Mouse (Mus musculus) neural tube, embryonic 14.5 days (tissue): ENCODE measurements around the gene Bcl2l11. TPM values are rescaled to one million over a fixed set of nuclear protein-coding genes. Genes with fewer than 3 reads are reported as not detected.
"Not testable (repeated sequence)": the region's sequence is repeated elsewhere in the genome, so short reads cannot be mapped to it uniquely, and the experiment has no call there.

Experiments used
- ATAC-seq: fragments of 200-750 bp; cut with Nextera tagmentation; 2 replicates; pipeline ENCODE4 v1.8.0; 2017; ENCODE audit warnings: low read depth, mild to moderate bottlenecking, moderate TSS enrichment, moderate library complexity
- H3K27ac ChIP-seq: fragments of 300-500 bp; sonication (generic); 2 replicates; pipeline ENCODE4 v1.5.1; 2014; ENCODE audit warnings: low read depth, mild to moderate bottlenecking, control low read depth, low read length, moderate library complexity, mixed read lengths
- H3K27me3 ChIP-seq: fragments of 300-500 bp; sonication (generic); 2 replicates; pipeline ENCODE4 v1.6.1; 2014; ENCODE audit warnings: low read length; ENCODE audit not compliant: control insufficient read depth, insufficient read depth
- H3K36me3 ChIP-seq: fragments of 300-500 bp; sonication (generic); 2 replicates; pipeline ENCODE4 v1.6.1; 2014; ENCODE audit warnings: low read length, mixed read lengths; ENCODE audit not compliant: control insufficient read depth, insufficient read depth
- H3K4me1 ChIP-seq: fragments of 300-500 bp; sonication (generic); 2 replicates; pipeline ENCODE4 v1.6.1; 2014; ENCODE audit warnings: low read length; ENCODE audit not compliant: control insufficient read depth, insufficient read depth
- H3K4me2 ChIP-seq: fragments of 300-500 bp; sonication (generic); 2 replicates; pipeline ENCODE4 v1.6.1; 2014; ENCODE audit warnings: mild to moderate bottlenecking, low read depth, low read length, control low read depth
- H3K4me3 ChIP-seq: fragments of 300-500 bp; sonication (generic); 2 replicates; pipeline ENCODE4 v1.5.1; 2014; ENCODE audit warnings: low read depth, low read length, control low read depth, mixed read lengths
- H3K9ac ChIP-seq: fragments of 300-500 bp; sonication (generic); replicated peaks from 2 replicates; pipeline ENCODE4 v1.6.1; 2014; ENCODE audit warnings: low read depth, mild to moderate bottlenecking, control low read depth, low read length, mixed read lengths
- H3K9me3 ChIP-seq: fragments of 300-500 bp; sonication (generic); 2 replicates; pipeline ENCODE4 v1.6.1; 2016; ENCODE audit warnings: low read length; ENCODE audit not compliant: control insufficient read depth
- WGBS: fragments of 180-500 bp; shearing (Covaris S2); extraction: QIAGEN DNeasy Blood & Tissue Kit; methylation state at CpG from one replicate; pipeline ENCODE4 v1.1.7; 2014; 5-methylcytosine and 5-hydroxymethylcytosine counted together
- polyA plus RNA-seq: library from polyadenylated mRNA; unstranded; fragments of >200 nt; fragmentation: Nextera tagmentation; extraction: Ambion mirVana; gene quantifications from 2 replicates; pipeline ENCODE4 v1.2.1, GENCODE M21; 2014

Gene Bcl2l11
- polyA plus RNA-seq, 1 experiment from 2014 or later, result 11.5 TPM

- ATAC-seq, H3K27me3 ChIP-seq, H3K9me3 ChIP-seq, H3K9ac ChIP-seq, H3K4me3 ChIP-seq, H3K4me1 ChIP-seq, H3K27ac ChIP-seq, H3K4me2 ChIP-seq, H3K36me3 ChIP-seq: not testable (repeated sequence)
- WGBS, result 76% methylated on average over 3 of the region's 5 CpGs
Measured at GRCm38 (mm10) chr2:128098118-128098517, 27.7 kb upstream of the Bcl2l11 start.

- ATAC-seq, result no peak
- Histone ChIP-seq H3K36me3 (no peaks in the 10 kb centered on the region), H3K4me1 (0 out of 2 replicates have a peak, but pooled peaks cover 3% of the 10 kb centered on the region), H3K4me3 (no peak overlapping the region), H3K9ac (no peak overlapping the region), H3K9me3 (no peaks in the 10 kb centered on the region), H3K27ac (no peak overlapping the region), H3K4me2 (no peak overlapping the region), H3K27me3 (no peaks in the 10 kb centered on the region)
- WGBS, result 89% methylated on average over 9 of the region's 9 CpGs
Measured at GRCm38 (mm10) chr2:128102086-128102485, 23.8 kb upstream of the Bcl2l11 start.

DNA sequence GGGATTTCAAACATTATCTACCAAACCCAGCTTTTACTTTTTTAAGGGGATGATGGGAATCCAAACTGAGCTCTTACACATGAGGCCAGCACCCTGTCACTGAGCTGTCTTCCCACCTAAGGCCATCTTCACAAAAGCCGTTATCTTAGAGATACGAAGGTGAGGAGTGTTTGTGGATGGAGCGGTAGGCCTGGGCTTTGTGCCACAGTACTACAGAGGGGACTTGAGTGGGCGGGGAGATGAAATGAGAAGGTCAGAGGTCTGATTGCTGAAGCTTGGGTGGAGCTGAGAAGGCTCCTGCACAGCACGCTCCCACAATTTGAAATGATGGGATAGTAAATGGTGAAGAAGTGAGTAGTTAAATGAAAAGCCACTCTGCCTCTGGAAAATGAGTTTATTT lies 21.0 kb upstream of the Bcl2l11 start:
- Histone ChIP-seq H3K4me2 (no peak overlapping the region), H3K27ac (no peak overlapping the region), H3K4me1 (no peaks in the 10 kb centered on the region), H3K36me3 (no peaks in the 10 kb centered on the region), H3K4me3 (no peak overlapping the region), H3K9me3 (no peaks in the 10 kb centered on the region), H3K9ac (no peak overlapping the region), H3K27me3 (no peaks in the 10 kb centered on the region)
- ATAC-seq, result no peak
- 84% methylated on average over 5 of the region's 5 CpGs for WGBS

GRCm38 (mm10) chr2:128105651-128106050 lies 20.2 kb upstream of the Bcl2l11 start:
- 81% methylated on average over 11 of the region's 11 CpGs for WGBS
- Histone ChIP-seq H3K9me3 (no peaks in the 10 kb centered on the region), H3K4me1 (no peaks in the 10 kb centered on the region), H3K4me2 (no peak overlapping the region), H3K36me3 (no peaks in the 10 kb centered on the region), H3K9ac (no peak overlapping the region), H3K27me3 (no peaks in the 10 kb centered on the region), H3K27ac (no peak overlapping the region), H3K4me3 (no peak overlapping the region)
- no peak for ATAC-seq

DNA sequence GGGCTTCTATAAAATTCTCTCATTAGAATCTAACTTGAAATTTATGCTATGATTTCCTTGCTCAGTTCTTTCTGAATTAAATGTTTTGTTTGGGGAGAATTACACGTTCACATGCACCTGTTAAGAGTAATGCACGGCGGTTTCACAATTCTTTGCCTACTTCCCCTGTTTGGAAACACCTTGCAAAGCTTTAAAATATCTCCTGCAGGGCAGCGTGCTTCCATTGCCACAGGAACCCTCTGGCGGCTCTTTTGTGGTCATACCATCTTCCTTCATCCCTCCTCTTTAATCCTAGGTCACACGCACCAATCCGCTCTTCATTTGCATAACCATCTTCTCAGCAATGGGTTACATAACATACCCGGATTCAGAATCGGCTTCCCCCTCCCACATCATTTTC lies 14.3 kb upstream of the Bcl2l11 start:
- Histone ChIP-seq H3K36me3 (no peaks in the 10 kb centered on the region), H3K9ac (no peak overlapping the region), H3K9me3 (no peaks in the 10 kb centered on the region), H3K4me2 (no peak overlapping the region), H3K27me3 (no peaks in the 10 kb centered on the region), H3K27ac (no peak overlapping the region), H3K4me1 (no peaks in the 10 kb centered on the region), H3K4me3 (no peak overlapping the region)
- no peak for ATAC-seq
- 72% methylated on average over 9 of the region's 9 CpGs for WGBS

DNA sequence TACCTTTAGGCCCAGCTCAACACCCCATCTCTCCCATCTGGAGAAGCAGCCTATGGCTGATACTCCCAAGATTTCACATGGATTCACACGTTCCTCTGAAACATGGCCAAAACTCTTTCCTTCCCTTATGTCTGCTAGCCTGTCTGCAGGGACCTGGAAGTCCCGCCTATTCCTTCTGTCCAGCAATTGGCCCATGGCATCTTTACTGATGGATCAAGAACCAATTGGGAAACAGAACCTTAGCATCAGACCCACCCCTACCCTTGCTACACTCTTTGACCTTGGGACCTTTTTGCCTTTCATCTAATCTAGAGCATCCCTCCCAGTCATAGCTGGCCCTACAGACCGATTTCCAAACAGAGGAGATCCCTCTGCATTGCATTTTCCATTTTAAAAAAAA lies 11.2 kb upstream of the Bcl2l11 start:
- Histone ChIP-seq H3K4me2 (no peak overlapping the region), H3K36me3 (no peaks in the 10 kb centered on the region), H3K4me1 (no peaks in the 10 kb centered on the region), H3K27me3 (no peaks in the 10 kb centered on the region), H3K4me3 (no peak overlapping the region), H3K9me3 (no peaks in the 10 kb centered on the region), H3K27ac (no peak overlapping the region), H3K9ac (no peak overlapping the region)
- ATAC-seq, result no peak
- 74% methylated on average over 3 of the region's 3 CpGs for WGBS

DNA sequence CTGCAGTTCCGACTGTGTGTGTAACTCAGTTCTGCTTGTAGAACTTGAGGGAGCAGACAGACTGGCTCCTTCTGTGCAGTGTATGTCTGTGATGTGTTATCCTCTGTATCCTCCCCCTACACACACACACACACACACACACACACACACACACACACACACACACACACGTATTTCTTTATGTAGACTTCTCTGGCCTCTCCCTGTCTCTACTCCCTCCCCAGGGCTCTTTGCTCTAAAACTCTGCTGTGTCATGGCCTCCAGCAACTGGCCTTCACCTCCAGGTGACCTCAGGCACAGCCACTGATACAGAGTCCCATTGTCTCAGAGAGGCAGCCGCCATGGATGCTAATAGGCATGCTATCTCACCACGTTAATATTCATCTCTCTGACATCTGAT lies 10.3 kb upstream of the Bcl2l11 start:
- H3K9ac ChIP-seq, result no peak overlapping the region
- 23% methylated on average over 4 of the region's 4 CpGs for WGBS
- no peak overlapping the region for H3K4me3 ChIP-seq
- H3K9me3 ChIP-seq, result no peaks in the 10 kb centered on the region
- H3K4me1 ChIP-seq, result no peaks in the 10 kb centered on the region
- no peak overlapping the region for H3K27ac ChIP-seq
- H3K4me2 ChIP-seq, result no peak overlapping the region
- no peak for ATAC-seq
- no peaks in the 10 kb centered on the region for H3K27me3 ChIP-seq
- H3K36me3 ChIP-seq, result no peaks in the 10 kb centered on the region

DNA sequence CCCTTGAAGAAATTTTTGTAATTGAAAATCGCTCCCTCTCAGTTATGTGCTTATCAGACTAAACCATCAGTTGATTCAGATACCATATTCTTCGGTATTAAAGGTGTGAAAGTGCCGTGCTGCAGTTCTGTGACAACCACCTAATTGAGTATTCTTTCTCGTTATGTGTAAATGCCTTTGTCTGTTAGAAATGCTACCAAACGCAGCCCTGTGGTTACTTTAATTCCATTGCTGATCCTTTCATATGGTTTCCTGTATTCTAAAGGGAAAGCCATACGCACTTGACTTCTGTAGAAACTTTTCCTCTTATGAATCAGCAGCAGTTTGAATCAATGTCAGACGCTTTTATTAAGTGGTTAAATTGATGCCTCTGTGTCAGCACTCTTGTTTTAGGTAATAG lies 8.2 kb upstream of the Bcl2l11 start:
- ATAC-seq, result no peak
- Histone ChIP-seq H3K4me1 (no peaks in the 10 kb centered on the region; the same call in 1 of the 2 replicates), H3K9me3 (no peaks in the 10 kb centered on the region), H3K4me3 (no peak overlapping the region), H3K36me3 (no peaks in the 10 kb centered on the region), H3K4me2 (no peak overlapping the region), H3K27ac (no peak overlapping the region), H3K27me3 (peaks cover 2% of the 10 kb centered on the region; the same call in 1 of the 2 replicates), H3K9ac (no peak overlapping the region)
- 76% methylated on average over 7 of the region's 7 CpGs for WGBS

- peaks cover 9% of the 10 kb centered on the region for H3K4me1 ChIP-seq
- no peak for ATAC-seq
- no peak overlapping the region for H3K27ac ChIP-seq
- no peaks in the 10 kb centered on the region for H3K9me3 ChIP-seq
- no peak overlapping the region for H3K9ac ChIP-seq
- WGBS, result 96% methylated on average over 9 of the region's 9 CpGs
- H3K4me3 ChIP-seq, result no peak overlapping the region
- peaks cover 8% of the 10 kb centered on the region for H3K27me3 ChIP-seq
- H3K36me3 ChIP-seq, result no peaks in the 10 kb centered on the region
- H3K4me2 ChIP-seq, result no peak overlapping the region
Measured at GRCm38 (mm10) chr2:128118971-128119370, 6.9 kb upstream of the Bcl2l11 start.

DNA sequence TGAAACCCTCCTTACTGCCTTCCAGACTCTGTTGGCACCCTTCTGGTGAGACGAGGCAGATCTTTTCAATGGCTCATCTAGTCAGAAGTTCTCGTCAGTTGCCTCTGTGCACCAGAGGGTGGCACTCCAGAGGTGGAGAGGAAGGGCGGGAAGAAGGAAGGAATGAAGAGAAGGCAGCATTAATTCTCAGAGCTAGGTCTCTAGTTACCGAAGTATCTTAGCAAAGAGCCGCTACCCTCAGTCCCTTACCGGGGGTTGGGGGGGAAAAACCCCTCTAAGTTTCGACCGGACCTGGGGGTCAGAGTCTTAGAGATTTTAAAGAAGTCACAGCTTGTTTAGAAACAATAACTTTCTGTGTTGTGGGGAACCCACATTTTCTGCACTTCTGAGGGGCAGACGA lies 3.3 kb upstream of the Bcl2l11 start:
- Histone ChIP-seq H3K9me3 (no peaks in the 10 kb centered on the region), H3K9ac (no peak overlapping the region), H3K27ac (no peak overlapping the region), H3K4me3 (no peak overlapping the region; the same call in 1 of the 2 replicates), H3K36me3 (no peaks in the 10 kb centered on the region), H3K27me3 (peaks cover 13% of the 10 kb centered on the region), H3K4me1 (peaks cover 17% of the 10 kb centered on the region), H3K4me2 (peak overlapping the region; percentile 99)
- under 1% methylated on average over 9 of the region's 9 CpGs for WGBS
- ATAC-seq, result no peak
